Mouse (Mus musculus): ENCODE results near the gene Ttc30a2.

Gene Ttc30a2

DNA sequence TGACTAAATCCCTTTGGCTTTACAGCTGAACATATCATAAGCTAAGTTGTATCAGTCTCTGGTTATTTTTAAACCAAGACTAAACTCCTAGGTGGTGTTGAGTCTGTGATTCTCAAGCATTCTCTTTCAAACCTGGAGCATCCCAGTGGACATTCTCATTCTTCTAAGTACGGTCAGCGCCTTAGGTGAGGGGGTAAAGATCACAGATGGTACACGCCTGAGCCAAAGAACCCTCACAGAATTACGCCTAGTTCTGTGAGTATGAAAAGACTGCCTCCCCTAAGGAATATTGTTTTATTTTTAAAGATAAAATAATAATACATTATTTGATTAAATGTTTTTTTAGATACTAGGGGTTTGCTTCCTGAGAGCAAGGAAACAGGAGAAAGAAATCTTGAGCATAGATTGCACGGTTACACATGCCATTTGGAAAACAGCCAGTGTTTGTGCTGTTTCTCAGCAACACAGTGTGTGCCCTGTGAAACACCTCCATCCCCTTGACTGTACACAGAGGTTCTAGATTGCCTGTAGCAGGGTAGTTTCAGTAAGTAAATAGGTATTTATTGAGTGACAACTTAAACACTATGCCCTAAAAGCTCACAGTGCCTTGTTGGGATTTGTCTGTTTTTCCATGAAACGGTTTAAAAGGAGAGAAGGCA is 48.1 kb downstream of the Ttc30a2 start:
- DNase-seq (ENCODE audit: extremely low read depth, insufficient read length, low spot score): no peak

DNA sequence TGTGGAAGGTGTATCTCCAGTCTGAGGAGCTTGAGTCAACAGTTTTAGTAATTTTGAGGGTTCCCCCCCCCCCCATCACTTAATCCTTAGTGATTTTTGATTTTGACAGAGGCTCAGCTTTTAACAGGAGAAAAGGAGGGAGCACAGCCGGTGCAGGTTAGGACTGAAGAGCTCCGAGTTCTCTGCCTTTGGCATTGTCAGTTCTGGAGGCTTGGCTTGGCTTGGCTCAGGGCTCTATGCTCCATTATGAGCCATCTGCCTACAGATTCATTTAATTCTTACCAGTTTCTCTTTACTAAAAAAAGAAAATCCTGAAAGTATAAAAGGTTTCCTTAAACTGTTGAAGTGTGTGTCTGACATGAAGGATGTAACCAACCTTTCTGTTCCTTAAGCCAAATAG is 48.8 kb downstream of the Ttc30a2 start:
- DNase-seq (ENCODE audit: extremely low read depth, insufficient read length, low spot score): no peak

DNA sequence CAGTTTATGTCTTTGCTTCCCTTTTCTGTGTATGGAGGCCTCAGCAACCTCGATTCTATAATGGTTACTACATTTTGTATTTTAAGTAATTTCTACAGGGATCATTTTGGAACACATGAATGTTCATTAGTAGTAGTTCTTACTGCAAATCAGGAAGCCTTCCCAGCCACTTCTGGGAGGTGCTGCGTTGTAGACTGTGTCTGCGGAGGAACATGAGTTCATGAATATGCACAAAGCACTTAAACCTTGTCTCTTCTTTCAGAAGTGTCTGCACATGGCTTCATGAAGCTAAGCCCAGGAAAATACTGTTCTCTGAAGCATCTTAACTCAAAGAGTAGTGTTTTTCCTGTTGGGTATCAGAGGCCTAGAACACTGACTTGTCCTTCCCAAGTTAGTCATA is 50.0 kb downstream of the Ttc30a2 start:
- DNase-seq (ENCODE audit: extremely low read depth, insufficient read length, low spot score): no peak

DNA sequence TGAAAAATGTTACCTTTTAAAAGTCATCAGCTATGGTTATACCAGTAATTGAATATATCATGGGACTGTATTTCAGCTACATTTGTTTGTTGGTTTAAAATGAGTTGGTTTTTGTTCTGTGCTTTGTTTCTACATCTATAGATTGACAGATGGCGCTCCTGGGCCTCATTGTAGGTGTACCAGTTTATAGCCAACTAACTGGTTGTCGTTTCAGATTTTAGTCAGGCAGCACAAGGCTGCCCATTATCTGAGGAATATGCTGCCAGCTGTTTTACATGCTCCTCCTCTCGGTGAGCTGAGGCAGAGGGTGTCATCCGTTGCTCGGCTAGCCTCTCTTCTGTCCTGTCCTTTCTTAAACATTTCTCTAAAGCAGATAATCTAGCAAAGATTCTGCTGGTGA is 51.9 kb downstream of the Ttc30a2 start:
- DNase-seq (ENCODE audit: extremely low read depth, insufficient read length, low spot score): no peak

Measured in 3134 (cell line).